Mouse (Mus musculus) cerebral cortex, adult 2 months (tissue): Measurements from ENCODE around the gene Polr2l.

Source experiments
- WGBS: fragments of 180-500 bp; shearing (Covaris S2); methylation state at CpG from one replicate; pipeline ENCODE4 v1.1.7; 2018; 5-methylcytosine and 5-hydroxymethylcytosine counted together

Gene Polr2l

DNA sequence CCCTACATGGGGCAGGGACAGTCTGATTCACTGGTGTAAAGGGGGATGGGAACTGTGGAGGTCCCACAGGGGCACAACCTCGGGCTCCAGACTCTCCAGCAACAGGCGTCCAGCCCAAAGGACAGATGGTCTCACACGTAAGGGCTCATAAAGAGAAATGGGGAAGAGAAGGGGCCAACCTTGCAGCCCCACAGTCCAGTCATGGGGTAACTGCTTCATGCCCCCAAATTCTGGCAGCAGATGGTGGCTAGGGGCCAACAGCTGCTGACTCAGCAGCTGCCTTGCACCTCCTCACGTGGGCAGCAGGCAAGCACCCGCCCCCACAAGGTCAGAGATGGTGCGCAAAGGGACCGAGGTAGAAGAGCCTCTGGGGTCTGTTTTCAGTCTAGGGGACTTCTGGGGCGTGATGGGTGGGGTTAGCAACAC lies 42.7 kb downstream of the Polr2l start:
- 69% methylated on average over 8 of the region's 8 CpGs for WGBS

DNA sequence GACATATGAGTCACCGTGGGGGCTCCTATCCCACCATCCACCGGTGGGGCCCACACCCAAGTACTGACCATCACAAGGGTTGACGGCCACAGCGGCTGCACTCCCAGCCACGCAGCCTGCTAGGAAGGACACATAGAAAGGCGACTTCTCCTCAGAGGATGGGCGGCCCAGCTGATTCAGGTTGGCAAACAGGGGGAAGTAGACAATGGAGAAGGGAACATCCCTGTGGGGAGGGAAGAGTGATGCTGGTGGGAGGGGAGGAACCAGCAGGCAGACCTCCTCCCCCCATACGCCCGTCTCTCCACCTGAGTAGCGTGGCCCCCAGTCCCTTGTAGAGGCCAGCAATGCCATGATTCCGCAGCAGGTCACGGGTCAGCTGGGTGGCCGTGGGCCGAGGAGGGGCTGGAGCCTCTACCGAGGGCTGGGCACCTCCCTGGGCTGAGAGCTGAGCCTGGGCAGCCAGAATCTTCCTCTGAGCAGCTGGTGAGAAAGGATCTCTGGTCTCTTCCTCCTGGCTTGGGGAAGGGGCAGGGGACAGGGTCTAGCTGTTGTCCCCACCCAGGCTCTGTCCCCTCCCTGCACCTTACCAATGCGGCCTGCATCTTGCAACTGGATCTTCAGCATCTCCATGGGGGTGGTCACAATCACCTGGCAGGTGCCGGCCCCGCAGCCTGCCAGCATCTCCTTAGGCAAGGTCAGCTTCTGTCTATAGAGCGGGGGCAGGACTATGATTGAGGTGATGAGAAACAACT lies 43.3 kb downstream of the Polr2l start:
- WGBS, result 96% methylated on average over 19 of the region's 19 CpGs

DNA sequence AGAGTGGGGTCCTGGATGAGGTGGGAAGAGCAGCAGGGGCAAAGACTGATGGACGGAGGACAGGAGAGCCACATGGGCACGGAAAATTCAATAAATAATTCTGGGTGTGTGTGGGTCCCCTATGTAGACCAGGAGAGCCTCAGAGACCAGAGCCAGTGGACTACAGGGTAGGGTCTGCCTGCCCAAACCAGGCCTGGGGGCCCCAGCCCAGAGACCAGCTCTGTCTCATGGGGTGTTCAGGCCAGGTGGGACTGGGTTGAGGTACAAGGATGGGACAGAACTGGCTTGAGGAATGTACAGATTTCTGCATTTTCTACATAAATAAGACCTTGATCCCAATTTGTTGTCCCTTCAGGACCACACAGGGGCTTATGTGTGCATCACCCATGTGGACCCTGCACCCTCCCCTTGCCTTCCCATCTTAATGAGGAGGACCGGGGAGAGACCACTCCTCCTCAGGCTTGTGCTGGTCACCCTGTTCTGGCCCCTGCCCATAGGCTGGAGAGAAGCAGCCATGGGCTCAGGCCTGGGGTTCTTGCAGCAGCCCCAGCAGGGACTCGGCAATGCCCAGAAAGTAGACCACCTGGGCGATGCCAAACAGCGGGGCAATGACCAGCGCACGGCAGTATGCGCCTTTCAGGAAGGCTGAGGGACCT lies 44.2 kb downstream of the Polr2l start:
- 92% methylated on average over 9 of the region's 9 CpGs for whole genome bisulfite sequencing

DNA sequence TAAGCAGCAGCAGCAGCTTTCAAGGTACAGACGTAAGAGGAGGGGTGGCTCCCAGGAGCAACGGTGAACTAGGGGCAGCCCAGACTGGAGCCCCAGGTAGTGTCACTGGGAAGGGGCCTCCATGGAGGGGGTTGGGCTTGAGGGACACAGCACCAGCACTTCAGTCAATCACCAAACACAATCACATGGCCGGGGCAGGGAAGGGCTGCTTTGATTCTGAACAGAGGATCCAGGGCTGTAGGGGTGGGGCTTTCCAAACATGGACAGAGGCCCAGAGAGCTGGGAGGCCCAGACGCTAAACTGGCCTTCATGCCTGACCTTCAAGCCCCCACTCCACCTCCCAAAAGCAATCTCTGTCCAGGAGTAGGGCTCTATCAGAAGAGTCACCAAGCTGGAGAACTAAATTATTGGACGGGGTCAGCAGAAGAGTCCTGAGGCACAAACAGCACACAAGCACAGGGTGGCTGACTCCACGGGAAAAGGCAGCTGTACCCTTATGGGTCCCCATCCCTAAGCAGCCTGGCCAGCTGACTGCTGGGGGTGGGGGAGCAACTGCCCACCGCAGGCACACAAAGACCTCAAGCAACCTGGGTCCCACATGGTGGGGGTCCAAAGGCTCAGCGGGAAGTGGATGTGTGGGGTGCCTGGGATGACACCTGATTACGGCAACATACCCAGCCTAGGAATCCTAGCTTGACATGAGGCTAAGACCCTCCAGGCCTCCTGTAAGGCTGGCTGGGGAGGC lies 44.9 kb downstream of the Polr2l start:
- WGBS, result 59% methylated on average over 9 of the region's 9 CpGs

DNA sequence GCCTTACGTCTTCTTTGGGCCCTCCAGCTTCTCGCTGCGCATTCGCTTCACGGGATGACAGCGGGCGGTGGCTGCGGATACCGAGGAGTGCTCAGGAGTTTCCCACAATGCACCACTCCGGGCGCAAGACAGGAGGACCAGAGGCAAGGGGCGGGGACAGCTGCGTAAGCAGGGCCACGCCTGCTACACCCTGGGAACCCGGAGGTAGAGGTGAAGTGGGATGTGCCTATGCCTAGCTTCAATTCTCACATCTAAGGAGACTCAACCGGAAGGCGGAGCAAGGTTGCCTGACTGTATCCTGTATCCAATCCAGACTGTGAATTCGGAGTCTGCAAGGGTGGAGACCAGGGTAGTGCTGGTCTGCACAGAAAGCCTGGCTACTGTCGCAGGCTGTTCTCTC lies 45.6 kb downstream of the Polr2l start, which contains the start of gene Cend1:
TSS of gene Cend1 (minus strand) at position 182 of the 400 bp plus-strand sequence.
- WGBS, result 6% methylated on average over 19 of the region's 19 CpGs

DNA sequence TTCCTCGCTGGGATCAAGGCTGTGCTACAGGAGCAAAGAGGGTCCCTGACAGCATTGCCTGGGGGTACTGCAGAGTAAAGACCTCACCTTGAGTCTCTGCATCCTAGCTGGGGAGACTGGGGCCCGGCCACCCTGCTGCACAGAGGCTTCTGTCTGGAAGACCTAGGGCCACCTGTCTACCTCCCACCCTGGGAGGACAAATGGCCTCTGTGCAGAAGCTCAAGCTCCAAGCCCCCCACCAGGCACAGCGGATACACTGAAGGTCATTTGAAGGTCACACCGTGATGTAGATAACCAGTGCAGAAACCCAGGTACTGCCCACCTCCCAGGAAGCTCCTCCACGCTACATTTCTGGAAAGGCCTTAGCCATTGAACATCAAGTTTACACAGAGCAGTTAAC lies 46.2 kb downstream of the Polr2l start:
- 42% methylated on average over 5 of the region's 5 CpGs for WGBS

DNA sequence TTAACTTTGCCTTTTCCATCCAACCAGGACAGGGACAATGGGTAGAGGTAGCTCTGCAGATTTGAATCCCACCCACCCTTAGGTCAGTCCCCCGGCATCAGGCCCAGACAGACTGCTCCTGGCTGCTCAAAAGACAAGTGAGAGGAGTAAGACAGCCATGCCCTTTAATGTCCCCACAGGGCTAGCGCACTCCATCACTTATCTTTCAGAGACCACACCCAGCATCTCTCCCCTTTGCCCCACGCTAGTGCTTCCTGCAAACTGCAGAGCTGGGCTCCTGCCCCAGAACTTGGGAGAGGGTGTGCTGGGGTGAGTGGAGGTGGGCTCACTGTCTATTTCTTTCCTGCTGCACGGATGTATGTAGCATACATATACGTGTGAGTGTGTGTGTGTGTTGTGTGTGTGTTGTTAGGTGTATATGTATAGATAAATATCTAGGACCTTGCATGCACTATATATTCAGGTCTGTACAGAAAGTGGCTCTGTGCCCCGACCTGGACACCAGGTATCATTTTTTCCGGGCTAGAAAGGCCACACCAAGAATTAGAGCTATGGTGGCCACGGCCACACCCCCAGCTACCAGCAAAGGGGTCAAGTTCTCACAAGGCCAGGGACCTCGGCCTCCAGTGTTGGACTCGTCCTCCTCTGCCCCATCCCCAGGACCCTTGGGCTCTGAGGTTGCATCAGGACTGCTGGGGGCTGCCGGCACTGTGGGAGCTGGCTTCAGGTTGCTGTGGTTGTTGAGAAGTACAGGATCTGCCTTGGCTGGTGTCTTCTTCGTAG lies 47.8 kb downstream of the Polr2l start:
- WGBS, result 86% methylated on average over 12 of the region's 12 CpGs

DNA sequence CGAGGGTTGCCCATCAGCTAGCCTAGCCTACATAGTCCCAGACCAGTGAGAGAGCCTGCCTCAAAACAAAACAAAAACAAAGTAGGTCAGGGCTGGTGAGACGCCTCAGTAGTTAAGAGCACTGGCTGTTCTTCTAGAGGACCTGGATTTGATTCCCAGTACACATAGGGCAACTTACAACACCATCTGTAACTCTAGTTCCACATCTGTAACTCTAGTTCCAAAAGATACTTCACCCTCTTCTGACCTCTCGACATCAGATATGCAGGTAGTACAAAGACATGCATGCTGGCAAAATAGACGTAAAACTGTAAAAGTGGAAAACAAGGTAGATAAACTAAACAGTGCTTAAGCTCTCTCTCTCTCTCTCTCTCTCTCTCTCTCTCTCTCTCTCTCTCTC lies 51.1 kb downstream of the Polr2l start:
- WGBS, result 77% methylated on average over 4 of the region's 4 CpGs
